Mouse (Mus musculus) heart, postnatal 14 days (tissue): Measurements from ENCODE around the gene Tas2r144. TPM values are rescaled to one million over a fixed set of nuclear protein-coding genes. Genes with fewer than 3 reads are reported as not detected.

Experiments
- DNase-seq, 2 experiments: peaks; one replicate each; pipeline ENCODE4 v3.0.0; 2021 to 2022
- intact Hi-C: fragments of 180-260 bp; cut with DNase I; formaldehyde crosslinking; loops from one replicate; pipeline ENCODE4 v1.15.1; 2025
- total RNA-seq, 2 experiments: library from RNA; stranded (reverse); gene quantifications; 2 replicates each; pipeline ENCODE4 v1.2.3; 2021

The Tas2r144 gene
- total RNA-seq, 2 experiments from 2014 or later: not detected

GRCm38 (mm10) chr6:42261524-42262170, 46.5 kb downstream of the Tas2r144 start, which contains the start of gene Tmem139:
TSS of gene Tmem139 (plus strand) at chr6:42261970.
- intact Hi-C loops: no loop called here
- no peak for DNase-seq

DNA sequence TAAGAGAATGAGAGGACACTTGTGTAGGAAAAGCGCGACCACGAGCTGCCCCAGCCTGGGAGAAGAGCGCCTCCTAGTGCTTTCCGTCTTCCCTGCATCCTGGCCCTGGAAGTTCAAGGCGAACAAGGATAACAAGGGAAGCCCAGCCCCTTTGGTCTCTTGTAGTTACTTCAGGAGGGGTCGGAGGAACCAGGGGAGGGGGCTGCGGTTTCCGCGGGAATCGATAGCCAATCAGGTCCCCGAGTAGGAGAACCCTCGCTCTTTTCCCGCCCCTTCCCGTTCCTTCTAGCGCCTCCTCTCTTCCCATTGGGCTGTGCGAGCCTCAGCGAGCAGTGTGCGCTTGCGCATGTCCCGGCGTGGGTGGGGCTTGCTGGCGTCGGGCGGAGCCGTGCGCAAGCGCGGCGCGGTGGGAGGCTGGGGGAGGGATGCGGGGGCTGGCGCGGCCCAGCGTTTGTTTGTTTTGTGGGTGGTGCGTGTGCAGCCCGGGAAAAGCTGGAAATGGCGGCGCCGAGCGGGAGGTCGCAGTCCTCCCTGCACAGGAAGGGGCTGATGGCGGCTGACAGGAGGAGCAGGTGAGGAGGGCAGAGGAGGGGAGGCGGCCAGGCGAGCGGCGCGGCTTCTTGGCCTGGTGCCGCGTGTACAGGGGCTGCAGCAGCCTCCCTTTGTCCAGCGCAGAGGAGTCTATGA, 49.6 kb downstream of the Tas2r144 start, which contains the start of gene Casp2:
Casp2 (plus strand) TSS at position 360 of the 687 bp plus-strand sequence.
- DNase-seq: peak; percentile 98 to 99
- intact Hi-C loops: loop anchor here (1.0 to 5.0 kb wide), 3 partner anchors 37 to 108 kb away; partner anchors contain the start of genes Epha1 and Zyx

Other genes with a start within 250 kb of the Tas2r144 start
- gene Sval3, start 247.2 kb upstream of the Tas2r144 start, total RNA-seq: not detected
- gene Sva, start 176.9 kb upstream of the Tas2r144 start, total RNA-seq: not detected
- gene Tas2r139, start 74.4 kb upstream of the Tas2r144 start, total RNA-seq: not detected
- gene Gstk1, start 30.6 kb downstream of the Tas2r144 start, total RNA-seq: 10 to 100 TPM; 47.1 to 50.2 TPM
- not detected for gene Tmem139, start 46.6 kb downstream of the Tas2r144 start, total RNA-seq
- 10 to 100 TPM; 16.5 to 17.4 TPM for gene Casp2, start 49.7 kb downstream of the Tas2r144 start, total RNA-seq
- 1 to 10 TPM; 1.4 to 3.7 TPM for gene Clcn1, start 71.4 kb downstream of the Tas2r144 start, total RNA-seq
- 1 to 10 TPM; 1.1 to 1.2 TPM for gene Fam131b, start 109.3 kb downstream of the Tas2r144 start, total RNA-seq
- gene Zyx, start 134.3 kb downstream of the Tas2r144 start, total RNA-seq: 10 to 100 TPM; 78.9 to 88.6 TPM
- gene Epha1, start 157.9 kb downstream of the Tas2r144 start, total RNA-seq: under 1 TPM; 0.51 to 0.67 TPM
- not detected for gene Tas2r143, start 184.9 kb downstream of the Tas2r144 start, total RNA-seq
- gene Tas2r135, start 190.1 kb downstream of the Tas2r144 start, total RNA-seq: under 1 TPM in 1 of 2 experiments, not detected in 1; 0.39 TPM
- gene Tas2r126, start 219.2 kb downstream of the Tas2r144 start, total RNA-seq: not detected
- not detected for gene Olfr458, start 249.9 kb downstream of the Tas2r144 start, total RNA-seq